Mouse (Mus musculus) left cerebral cortex, postnatal 4 days (tissue): ENCODE data around the gene Ccdc106. TPM values are rescaled to one million over a fixed set of nuclear protein-coding genes. Genes with fewer than 3 reads are reported as not detected.

ENCODE experiments used
- DNase-seq: peaks from one replicate; pipeline ENCODE4 v3.0.0-alpha.2; 2022
- intact Hi-C: fragments of 180-260 bp; cut with DNase I; formaldehyde crosslinking; loops from one replicate; pipeline ENCODE4 v1.15.1; 2025
- total RNA-seq, 2 experiments: library from RNA; stranded (reverse); gene quantifications; 2 replicates each; pipeline ENCODE4 v1.2.3; 2021

Ccdc106 gene
- total RNA-seq, 2 experiments from 2014 or later: 50.4 to 61.6 TPM

DNA sequence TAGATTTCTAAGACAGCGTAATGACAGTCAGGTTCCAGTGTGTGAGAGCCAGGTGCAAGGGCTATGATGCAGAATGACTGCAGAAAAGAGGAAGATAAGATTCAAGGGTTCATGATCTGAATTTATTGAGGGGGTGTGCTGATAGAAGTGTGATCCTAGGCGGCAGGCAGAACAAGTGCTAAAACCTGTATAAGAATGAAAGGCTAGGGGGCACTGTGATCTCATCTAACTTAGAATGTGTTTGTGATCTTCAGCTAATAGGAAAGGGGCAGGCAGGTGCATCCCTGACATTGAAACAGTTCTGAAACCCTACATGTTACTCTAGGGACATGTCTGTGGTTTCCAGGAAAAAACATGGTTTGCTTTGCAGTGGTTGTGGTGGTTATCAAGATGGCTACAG lies 25.8 kb downstream of the Ccdc106 start:
- intact Hi-C loops: loop anchor here (10.0 kb wide), 1 partner anchor 111 kb away; no protein-coding TSS in a partner anchor
- DNase-seq: no peak

DNA sequence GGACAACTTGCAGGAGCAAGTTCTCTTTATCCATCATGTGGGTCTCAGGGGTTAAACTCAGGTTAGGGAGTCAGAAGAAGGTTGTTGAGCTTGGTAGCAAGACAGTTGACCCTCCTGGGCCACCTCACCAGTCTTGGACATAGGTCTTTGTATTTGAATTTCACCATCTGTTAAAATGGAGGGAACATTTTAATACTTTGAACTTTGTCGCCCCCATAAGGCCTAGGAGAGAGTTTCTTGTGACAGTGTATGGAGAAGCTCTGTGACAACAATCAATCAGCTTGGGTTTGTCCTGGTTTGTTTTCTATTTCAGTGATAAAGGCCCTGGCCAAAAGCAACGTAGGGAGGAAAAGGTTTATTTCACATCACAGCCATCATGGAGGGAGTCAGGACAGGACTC lies 27.0 kb downstream of the Ccdc106 start:
- intact Hi-C loops: loop anchor here (10.0 kb wide), 1 partner anchor 113 kb away; no protein-coding TSS in a partner anchor

DNA sequence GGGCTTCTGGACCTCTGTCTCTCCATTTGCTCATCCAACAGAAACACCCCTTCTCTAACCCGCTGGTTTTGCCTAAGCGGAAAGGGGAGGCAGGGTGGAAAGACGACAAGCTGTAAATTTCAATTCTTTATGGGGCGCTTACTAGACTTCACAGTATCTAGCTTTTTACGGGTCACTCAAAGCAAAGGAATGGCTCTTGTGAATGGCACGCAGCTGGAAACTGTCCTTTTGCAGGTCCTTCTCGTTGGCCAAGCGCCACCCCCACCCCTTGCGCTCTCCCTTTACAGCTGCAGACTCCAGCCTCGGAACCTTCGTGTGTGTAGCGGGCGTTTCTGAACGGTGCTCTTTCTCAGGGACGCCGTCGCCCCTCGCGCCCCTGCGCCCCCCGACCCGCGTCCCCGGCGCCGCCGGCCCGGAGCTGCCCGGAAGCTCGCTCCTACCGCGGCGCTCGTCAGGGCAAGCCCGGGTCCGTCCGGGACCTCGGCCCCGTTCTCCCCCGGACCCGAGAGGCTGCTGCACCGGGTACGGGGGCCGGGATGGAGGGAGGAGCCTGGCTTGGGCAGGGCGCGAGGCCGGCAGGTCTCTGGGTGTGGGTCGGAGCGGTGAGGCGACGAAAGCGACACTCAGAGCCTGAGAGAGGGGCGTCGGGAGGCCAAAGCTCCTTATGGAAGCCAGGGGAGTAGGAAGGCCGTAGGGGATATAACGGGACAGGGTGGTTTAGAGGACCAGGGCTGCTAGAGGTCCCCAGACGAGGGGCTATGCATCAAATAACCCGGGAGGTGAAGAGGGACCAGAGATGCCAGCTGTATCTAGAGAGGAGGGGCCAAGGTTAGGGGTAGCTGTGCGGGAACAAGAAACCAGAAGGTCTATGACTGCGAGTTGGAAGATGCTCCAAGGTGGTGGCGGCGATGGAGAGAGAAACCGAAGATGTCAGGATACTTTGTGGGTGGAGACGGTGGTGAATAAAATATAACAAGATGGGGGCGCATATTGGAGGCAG lies 31.1 kb downstream of the Ccdc106 start, which contains the start of gene Zfp580:
Zfp580 (plus strand) TSS at position 346 of the 1,000 bp plus-strand sequence.
- peak; percentile 81 for DNase-seq
- intact Hi-C loops: loop anchor here (5.0 kb wide), 1 partner anchor 34 kb away; the partner anchor contains the start of gene Gm44973

More for the DNA sequence above, 27.0 kb downstream of the Ccdc106 start:
- no peak for DNase-seq

DNA sequence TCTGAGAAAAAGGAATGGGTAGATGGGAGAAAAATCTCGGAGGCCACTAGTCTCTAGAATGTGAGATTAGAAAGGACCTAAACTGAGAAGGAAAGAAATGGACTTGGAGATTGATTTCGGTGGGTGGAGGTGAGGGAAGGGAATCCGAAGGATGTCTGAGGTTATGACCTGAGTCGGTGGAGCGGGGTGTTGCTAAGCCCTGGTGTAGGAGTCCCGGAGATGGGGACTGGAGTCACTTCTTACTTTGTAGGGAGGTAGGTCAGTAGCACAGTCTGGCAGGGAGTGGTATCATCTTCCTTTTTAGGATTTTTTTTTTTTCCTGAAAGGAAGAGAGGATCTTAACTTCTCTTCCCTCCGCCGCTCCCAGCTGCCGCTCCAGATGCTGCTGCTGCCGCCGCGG lies 32.1 kb downstream of the Ccdc106 start:
- intact Hi-C loops: loop anchor here (5.0 kb wide), 1 partner anchor 35 kb away; the partner anchor contains the start of gene Gm44973
- no peak for DNase-seq

DNA sequence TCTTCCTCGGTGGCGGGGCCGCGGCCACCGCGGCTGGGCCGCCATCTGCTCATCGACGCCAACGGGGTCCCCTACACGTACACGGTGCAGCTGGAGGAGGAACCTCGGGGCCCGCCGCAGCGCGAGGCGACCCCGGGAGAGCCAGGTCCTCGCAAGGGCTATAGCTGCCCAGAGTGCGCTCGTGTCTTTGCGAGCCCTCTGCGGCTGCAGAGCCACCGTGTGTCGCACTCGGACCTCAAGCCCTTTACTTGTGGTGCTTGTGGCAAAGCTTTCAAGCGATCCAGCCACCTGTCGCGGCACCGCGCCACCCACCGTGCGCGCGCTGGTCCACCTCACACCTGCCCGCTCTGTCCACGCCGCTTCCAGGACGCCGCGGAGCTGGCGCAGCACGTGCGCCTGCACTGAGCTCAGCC lies 32.6 kb downstream of the Ccdc106 start:
- intact Hi-C loops: loop anchor here (5.0 kb wide), 1 partner anchor 36 kb away; the partner anchor contains the start of gene Gm44973
- no peak for DNase-seq

DNA sequence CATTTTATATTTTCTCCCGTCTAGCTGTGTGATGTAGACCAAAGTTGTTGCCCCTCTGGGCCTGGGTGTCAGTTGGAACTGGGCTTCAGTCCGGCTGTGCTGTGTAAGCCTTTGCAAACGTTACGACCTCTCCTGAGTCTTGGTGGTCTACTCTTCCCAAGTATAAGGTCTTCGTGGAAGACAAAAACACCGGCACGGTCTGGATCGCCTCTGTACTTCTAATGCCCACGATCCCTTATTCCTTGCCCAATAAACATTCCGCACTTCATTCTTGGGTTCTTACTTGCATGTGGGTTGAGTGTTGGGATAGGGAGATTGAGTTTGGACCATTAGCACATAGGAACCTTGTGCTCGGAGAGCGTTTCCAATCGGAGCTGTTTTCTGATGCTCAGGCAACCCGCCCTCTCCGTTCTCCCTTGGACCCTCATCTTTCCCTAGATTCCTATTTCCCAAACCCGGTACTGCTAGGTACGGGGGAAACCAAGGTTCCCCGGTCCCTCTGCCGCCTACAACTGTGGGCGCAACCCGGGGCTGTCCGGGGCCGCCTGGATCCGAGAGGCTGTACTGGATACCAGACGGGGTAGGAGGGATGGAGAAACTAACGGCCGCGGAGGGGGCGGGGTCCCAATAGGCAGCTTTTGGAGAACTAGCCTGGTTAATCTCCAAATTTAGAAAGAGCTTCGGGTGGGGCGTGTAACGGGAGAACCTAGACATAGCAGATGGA lies 33.3 kb downstream of the Ccdc106 start:
- no peak for DNase-seq

DNA sequence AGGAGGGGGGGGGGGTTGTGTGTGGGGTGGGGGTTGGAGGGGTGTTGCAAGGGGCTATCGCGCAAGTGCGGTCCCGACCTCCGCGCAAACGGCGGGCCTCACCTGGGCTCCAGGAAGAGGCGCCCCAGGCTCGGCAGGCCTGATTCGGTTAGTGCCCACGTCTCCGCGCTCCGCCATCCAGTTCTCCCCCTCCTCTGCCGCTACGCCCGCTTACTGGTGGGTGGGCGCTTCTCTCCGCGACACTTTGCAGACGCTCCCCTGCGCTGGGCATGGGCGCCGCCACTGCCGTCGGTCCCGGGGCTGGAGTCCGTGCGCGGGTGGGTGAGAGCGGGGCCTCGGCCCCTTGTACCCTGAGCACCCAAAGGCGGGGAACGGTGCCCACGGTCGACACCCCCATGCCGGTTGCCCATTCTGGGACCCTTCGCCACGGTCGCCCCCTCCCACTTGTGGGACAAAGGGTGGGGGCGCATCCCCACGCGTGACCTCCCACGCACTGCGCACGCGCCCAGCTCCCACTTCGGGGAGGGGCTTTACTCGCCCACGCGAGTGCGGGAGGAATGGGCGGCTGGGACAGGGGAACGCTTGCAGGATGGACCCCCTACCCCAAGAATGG lies 36.4 kb downstream of the Ccdc106 start:
- peak; percentile 50 for DNase-seq
- intact Hi-C loops: no loop called here

More for the DNA sequence above, 33.3 kb downstream of the Ccdc106 start:
- intact Hi-C loops: loop anchor here (5.0 kb wide), 1 partner anchor 36 kb away; the partner anchor contains the start of gene Gm44973

DNA sequence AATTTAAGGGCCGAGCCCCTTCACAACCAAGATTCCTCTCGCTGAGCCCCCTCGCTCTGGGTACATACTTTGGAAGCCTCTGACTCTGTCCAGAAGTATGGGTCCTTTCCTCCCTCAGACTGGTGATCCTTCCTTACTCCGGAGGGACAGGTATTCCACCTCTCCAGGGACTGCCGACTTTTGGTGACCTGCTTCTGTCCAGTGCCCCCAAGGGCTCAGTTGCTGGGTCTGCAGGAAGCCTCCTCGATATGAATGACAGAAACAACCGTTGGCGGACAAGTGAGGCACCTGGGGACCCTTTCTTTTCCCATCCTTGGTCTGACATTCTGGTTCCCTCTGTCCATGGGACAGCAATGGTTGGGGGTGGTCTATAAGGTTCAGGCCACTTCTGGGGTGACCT lies 37.0 kb downstream of the Ccdc106 start:
- intact Hi-C loops: no loop called here
- DNase-seq: no peak

DNA sequence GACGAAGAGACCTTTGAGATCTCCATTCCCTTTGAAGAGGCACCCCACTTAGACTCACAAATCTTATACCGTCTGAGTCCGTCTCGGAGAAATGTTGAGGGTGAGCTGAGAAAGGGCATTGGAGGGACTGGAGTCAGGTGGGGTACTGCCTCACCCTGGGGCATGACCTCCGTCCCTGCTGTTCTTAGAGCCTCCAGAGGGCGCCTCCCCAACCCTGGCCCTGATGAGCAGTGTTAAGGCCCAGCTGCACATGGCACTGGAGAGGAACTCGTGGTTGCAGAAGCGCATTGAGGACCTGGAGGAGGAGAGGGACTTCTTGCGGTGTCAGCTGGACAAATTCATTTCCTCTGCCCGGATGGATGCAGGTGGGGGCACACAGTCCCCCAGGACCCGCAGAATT lies 37.5 kb downstream of the Ccdc106 start:
- intact Hi-C loops: no loop called here

DNA sequence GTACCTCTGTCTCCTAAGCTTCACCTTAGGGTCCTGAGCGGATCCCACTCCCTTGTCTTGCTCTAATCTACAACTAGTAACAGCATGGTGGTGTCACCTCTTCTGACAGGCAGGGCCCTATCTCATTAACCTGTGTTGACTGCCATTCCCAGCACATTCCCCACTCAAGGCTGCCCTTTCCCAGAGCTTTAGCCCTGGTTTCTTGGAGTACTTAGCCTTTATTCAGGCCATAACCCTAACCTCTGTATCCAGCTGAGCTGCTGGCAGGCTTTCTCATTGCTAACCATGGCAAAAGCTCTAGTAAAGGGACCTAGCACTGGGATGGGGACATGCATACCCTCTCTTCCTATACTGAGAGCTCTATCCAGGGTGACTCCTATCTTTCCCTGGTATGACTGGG lies 38.3 kb downstream of the Ccdc106 start:
- intact Hi-C loops: no loop called here
- DNase-seq: no peak

More for the DNA sequence above, 37.5 kb downstream of the Ccdc106 start:
- no peak for DNase-seq

DNA sequence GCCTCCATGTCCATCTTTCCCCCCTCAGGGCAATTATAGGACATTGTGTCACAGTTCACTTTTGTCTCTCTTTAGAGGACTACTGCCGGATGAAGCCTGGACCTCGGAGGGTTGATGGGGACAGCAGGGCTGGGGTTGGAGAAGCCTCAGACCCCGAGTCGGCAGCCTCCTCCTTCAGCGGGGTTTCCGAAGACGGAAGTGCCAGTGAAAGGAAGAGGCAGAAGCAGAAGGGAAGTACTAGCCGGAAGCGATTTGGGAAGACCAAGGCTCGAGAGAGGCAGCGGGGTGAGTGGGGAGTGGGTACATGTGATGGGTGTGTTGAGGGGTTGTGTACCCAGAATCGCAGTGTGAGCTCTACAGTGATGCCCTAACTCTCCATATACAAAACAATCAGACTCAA lies 39.1 kb downstream of the Ccdc106 start:
- intact Hi-C loops: no loop called here
- no peak for DNase-seq

DNA sequence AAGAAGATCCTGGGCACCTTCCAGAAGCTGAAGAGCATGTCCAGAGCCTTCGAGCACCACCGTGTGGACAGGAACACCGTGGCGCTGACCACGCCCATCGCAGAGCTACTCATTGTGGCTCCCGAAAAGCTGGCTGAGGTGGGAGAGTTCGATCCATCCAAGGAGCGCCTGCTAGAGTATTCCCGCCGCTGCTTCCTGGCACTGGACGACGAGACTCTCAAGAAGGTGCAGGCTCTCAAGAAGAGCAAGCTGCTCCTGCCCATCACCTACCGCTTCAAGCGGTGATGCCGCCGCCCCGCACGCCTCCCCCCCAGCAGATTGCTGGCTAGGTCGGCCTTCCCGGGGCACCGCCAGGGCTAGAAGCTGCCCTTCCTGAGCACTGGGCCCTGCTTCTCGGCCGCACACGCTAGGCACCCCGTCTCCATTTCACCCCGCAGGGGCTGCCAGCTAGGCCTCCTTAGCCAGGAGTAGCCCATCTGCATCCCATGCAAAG lies 39.9 kb downstream of the Ccdc106 start:
- intact Hi-C loops: no loop called here
- peak; percentile 88 for DNase-seq

DNA sequence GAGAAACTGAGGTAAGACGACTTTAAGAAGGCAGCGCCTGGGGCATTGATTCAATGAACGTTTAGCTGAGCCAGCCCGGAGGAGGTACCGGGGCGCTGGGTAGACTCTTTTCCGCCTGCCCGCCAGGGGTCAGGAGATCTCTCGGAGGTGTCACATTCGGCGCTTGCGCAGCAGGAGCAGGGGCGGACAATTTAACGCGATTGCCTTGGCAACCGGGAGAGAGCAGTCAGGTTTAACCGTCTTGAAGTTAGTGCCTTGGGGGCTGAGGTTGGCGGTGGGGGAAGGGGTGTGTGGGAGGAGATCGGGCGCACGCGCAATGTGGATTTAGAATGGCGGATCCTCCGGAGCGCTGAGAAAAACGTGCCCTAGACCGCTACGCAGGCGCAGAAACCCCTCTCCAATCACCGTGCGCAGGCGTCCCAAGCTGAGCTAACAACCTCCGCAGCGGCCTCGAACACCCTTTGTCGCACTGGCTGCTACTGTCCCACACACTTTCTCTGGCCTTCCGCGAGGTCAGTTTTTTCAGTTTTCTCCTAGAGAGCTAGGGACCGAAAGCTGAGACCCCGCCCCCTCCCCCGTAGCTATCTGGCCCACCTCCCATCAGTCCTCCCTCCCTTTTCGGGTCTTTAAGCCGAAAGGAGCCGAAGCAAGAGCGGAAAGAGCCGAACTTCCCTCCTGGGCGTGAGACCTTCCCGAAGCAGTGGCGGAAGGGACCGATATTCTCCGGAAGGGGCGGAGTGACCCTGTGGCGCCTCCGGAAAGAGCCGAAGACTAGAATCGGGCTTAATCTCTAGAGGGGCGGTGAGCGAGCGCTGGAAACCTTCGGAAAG lies 40.8 kb downstream of the Ccdc106 start:
- intact Hi-C loops: no loop called here
- peak; percentile 99 for DNase-seq

DNA sequence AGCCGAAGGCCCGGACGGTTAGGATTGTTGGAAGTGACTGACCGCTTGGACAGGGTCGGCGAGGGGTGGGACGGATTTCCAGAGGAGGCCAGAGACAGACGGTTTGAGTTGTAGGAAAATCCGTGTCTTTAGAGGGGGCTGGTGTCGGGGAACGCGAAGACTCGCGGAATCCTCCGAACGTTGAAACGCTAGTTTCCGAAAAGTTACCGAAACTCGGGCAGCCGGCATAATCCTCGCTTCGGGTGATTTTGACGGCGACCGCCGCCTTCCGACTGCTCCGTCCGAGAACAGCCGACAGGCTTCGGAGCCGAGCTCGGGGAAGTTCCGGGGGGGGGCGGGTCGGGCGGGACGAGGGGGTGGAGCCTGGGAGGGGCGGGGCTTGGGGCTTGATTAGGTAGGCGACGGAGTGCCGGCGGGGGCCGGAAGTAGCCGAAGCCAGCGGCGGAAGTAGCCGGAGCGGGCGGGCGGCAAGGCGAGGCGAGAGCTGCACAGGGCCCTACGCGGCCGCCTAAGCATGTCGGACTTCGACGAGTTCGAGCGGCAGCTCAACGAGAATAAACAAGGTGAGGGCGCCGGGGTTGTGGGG lies 41.5 kb downstream of the Ccdc106 start, which contains the start of gene U2af2:
U2af2 (plus strand) TSS at position 370 of the 586 bp plus-strand sequence.
- intact Hi-C loops: no loop called here
- DNase-seq: peak; percentile 97

DNA sequence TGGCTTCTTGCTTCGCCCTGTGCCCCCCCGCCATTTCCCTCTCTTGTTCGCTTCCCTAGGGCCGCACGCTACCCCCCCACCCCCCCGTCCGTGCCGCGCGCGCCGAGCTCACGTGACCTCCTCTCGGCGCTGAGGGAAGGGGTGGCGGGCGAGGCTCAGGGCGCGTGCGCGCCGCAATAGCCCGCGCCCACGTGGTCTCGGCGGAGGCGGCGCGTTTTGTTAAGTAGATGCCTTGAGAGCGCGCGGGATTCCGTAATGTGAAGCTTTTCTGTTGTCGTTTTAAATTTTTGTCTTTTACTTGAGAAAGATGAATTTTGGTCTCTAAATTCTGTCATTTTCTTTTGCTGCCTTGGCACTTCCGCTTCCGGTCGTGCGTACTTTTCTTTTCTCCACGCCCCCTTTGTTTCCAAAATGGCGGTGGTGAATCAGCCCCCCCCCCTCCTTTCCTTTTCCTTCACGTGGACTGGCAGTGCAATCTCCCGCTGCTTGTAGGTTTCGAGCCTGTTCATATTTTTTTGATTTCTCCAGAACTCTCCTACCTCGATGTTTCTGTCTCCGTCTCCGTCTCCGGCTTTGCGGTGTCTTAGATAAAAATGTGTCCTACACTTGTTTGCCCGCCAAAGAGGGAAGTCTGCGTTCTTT lies 42.1 kb downstream of the Ccdc106 start:
- intact Hi-C loops: no loop called here
- peak; percentile 65 for DNase-seq

DNA sequence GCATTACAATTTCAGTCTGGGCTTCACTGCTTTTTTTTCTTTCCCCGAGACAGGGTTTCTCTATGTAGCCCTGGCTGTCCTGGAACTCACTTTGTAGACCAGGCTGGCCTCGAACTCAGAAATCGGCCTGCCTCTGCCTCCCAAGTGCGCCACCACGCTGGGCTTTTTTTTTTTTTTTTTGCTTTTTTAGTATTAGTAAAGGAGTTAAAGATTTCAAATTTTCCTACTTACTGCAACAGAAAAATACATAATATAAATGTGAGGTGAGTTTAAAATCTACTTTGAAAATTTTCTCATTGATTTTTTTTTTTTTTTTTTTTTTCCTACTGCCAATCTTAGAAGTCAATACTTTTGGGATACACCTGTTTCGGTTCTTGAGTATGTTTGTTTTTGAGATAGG lies 44.5 kb downstream of the Ccdc106 start:
- intact Hi-C loops: no loop called here
- no peak for DNase-seq

DNA sequence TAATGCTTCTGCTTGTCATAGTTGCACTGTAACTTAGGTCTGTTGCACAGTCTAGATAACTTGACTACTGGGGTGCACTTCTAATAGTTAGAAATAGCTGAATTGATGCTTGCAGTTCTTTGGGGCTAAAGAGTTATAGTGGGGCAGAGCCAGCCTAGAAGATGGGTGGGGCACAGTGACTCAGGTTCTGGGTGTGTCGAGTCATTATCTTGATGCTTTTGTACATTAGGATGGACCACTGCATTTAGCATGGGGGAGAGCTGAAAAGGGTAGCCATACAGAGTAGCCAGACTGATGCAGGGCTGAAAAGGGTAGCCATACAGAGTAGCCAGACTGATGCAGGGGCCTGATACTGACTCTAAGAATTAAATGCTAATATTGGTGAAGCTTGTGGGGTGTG lies 53.2 kb downstream of the Ccdc106 start:
- intact Hi-C loops: no loop called here
- DNase-seq: no peak

DNA sequence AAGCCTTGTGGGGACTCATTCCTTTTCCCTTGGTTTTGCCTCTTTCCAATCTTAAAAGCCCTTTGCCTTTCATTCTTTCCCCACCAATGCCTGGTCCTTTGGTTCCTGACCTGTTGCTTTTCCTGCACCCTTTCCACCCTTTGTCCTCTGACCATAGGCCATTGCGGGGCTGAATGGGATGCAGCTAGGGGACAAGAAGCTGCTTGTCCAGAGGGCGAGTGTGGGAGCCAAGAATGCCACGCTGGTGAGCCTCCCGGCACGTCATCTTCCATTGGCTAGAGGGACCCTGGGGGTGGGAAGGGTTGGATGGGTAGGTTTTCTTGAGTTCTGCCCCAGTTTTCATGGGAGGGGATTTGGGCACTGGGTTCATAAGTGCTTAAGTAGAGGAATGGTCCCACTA lies 54.6 kb downstream of the Ccdc106 start:
- intact Hi-C loops: no loop called here
- DNase-seq: no peak

DNA sequence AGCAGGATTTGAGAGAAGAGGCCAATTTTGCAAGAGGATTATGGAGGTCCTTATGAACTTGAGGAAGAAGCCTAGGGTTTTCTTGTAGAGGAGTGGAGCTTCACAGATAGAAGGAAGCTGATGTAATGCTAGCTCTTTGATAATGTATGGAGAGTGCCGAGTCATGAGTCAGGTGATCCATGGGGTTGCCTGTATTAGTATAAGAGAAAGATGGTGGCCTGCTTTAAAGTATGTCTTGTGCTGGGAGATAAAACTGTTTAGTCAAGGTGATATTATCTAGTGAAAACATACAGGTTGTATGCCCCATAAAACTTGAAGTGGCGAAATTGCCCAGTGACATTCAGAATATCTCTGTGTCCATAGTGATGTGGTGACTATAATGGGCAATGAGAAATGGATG lies 56.6 kb downstream of the Ccdc106 start:
- DNase-seq: no peak
- intact Hi-C loops: no loop called here
